Mouse (Mus musculus) spleen, adult 2 months (tissue): ENCODE measurements around the gene Pde4c.

ENCODE experiments used
- CTCF ChIP-seq: fragments of 200-500 bp; IDR thresholded peaks from 2 replicates; pipeline ENCODE4 v1.5.1; 2011; ENCODE audit warnings: mild to moderate bottlenecking, inconsistent platforms; ENCODE audit not compliant: insufficient read depth, insufficient read length, insufficient replicate concordance; ENCODE audit errors: extremely low read depth
- POLR2A ChIP-seq: fragments of 200-500 bp; IDR thresholded peaks from 2 replicates; pipeline ENCODE4 v1.6.1; 2011; ENCODE audit warnings: low read depth, low read length, inconsistent platforms

- TF ChIP-seq POLR2A (no peak), CTCF (no peak)
Measured at GRCm38 (mm10) chr8:70746676-70747075, 23.2 kb downstream of the Pde4c start.
